Mouse (Mus musculus) ES-Bruce4 (cell line): Measurements from ENCODE around the gene Akna.

ENCODE experiments used
- CTCF ChIP-seq: IDR thresholded peaks from one replicate; pipeline ENCODE4 v1.8.1; 2011; ENCODE audit warnings: low read depth, low read length
- POLR2A ChIP-seq: IDR thresholded peaks from one replicate; pipeline ENCODE4 v1.8.1; 2011; ENCODE audit warnings: low read length; ENCODE audit not compliant: insufficient read depth

- no peak for TF ChIP-seq POLR2A
- no peak for TF ChIP-seq CTCF
These were observed 1.9 kb upstream of the Akna start for GRCm38 (mm10) chr4:63405051-63405450.
